Mouse (Mus musculus): ENCODE measurements at regions not wholly inside any gene's neighbourhood (a gene's known extent, or its start where the extent isn't known, plus 50 kb on each side); places are given as distances from the start of the nearest gene placed in this dataset.

DNA sequence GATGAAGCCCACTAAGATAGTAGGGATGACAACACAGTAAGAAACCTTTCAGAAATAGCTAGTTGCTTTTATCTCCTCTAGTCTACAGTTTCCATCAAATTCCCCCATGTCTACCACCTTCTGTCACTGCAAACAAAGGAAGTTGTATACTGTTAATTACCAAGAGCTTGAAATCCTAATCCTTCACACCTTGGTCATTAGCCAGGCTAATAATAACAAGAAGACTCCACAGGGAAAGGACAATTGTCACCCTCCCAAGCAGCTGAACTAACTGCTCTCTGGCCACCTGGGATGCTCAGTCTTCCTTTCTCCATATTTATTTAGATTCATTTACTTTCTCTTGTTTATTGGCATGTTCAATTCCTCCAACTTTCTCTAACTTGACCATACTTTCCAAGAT is 130.5 kb upstream of the Tll1 start:
- no peak for DNase-seq

DNA sequence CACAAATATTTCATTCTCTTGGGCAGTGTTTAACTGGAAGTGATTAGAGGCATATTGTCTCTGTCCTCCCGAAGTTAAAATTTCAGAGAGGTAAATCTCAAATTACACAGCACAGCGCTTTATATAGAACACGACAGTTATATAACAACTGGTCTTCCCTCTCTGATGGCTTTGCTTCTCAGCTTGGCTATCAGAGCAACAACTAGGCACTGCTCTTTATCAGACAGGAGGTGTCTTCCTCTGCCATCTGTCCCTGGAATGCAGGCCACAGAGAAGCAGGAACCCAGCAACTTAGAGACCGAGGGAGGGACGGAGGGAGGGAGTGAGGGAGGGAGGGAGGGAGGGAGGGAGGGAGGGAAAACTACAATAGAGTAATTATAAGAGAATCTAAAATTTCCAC is 129.4 kb upstream of the Tll1 start:
- DNase-seq: no peak

DNA sequence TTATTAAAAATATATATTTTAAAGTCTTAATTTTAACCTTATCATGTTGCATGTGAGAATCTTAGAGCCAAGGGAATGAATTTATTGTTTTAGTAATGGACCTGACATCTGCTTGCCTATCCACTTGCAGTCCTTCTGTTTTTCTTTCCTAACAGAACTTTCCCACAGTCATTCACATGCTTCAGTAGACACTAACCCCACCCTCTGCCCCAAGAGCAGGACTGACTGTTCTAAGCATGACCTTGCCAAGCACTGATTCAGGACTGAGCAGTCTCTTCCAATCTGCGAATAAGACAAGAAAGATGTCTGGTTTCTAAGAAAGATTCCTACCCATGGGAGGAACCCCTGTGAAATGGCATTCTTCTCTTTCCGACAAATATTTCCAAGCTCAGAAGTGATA is 117.9 kb upstream of the Tll1 start:
- DNase-seq: no peak

- no peak for DNase-seq
These were observed 114.3 kb upstream of the Tll1 start for GRCm38 (mm10) chr8:64320343-64320742.

- DNase-seq: no peak
These were observed 113.2 kb upstream of the Tll1 start for GRCm38 (mm10) chr8:64319220-64319820.

GRCm38 (mm10) chr8:64318524-64319219 is 112.6 kb upstream of the Tll1 start:
- peak; percentile 46 for DNase-seq

DNA sequence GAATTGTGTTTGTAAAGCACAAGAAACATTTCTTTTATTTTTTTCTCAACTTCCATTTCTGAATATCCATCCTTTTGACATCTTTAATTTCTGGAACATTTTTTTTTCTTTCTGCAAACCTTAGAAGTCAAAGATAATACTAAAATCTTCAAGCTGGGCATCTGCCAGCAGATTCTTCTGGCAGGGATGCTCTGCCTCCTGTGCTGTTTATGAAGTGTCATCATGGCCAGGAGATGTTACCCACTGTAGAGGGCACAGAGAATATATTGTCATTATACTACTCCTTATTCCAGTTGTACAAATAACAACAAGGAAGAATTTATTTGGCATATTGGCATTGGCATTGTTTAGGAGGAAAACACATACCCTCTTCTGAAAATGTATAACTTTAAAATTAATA is 111.7 kb upstream of the Tll1 start:
- DNase-seq: no peak

GRCm38 (mm10) chr8:64307995-64308394 is 101.9 kb upstream of the Tll1 start:
- no peak for DNase-seq

DNA sequence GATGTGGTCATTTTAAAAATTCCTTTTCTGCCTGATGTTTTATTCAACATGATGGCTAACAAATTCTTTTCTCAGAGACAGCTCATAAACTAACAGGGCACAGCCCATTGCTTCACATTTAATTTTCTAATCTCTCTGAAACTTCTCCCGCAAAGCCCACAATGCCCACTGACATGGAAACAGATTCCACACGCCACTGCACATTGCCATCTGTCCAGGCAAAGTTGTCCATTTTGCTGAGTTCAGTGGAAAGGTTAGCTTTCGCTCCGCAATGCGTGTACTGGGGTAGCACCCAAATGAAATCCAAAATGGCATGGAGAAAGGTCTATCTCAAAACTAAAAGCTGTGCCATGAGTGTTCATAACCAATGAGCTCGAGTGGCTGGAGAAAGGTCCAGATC is 76.7 kb upstream of the Tll1 start:
- DNase-seq: no peak

GRCm38 (mm10) chr8:64281598-64281997 is 75.5 kb upstream of the Tll1 start:
- no peak for DNase-seq

DNA sequence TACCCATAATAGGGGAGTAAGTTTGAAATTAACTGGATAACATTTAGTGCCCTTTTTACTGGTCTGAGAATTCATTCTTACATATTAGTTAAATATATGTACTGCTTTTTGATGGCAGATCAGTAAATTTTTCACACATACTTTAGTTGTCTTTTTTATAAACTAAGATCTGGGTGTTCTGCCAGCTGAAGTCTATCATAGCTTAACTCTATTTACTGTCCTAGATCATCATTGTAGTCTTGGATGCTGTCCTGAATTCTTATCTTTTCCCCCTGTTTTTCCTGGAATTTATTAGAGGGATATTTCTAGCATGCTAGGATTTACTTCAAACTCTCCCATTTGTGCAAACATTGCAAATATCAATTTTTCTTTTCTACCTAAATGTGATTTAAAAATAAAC is 74.3 kb upstream of the Tll1 start:
- no peak for DNase-seq

- no peak for DNase-seq
These were observed 70.0 kb upstream of the Tll1 start for GRCm38 (mm10) chr8:64276058-64276457.

GRCm38 (mm10) chr8:64265304-64265945 is 59.4 kb upstream of the Tll1 start:
- peak; percentile 51 for DNase-seq
